Mouse (Mus musculus) kidney, embryonic 15.5 days (tissue): ENCODE measurements around the gene Lce1f. TPM values are rescaled to one million over a fixed set of nuclear protein-coding genes. Genes with fewer than 3 reads are reported as not detected.
"Not testable (repeated sequence)": the region's sequence is repeated elsewhere in the genome, so short reads cannot be mapped to it uniquely, and the experiment has no call there.

Experiments used
- ATAC-seq: fragments of 200-750 bp; cut with Nextera tagmentation; replicated peaks from 2 replicates; pipeline ENCODE4 v1.8.0; 2017; ENCODE audit warnings: moderate TSS enrichment; ENCODE audit not compliant: low FRiP score
- H3K27ac ChIP-seq: fragments of 300-500 bp; sonication (generic); 2 replicates; pipeline ENCODE4 v1.5.1; 2015; ENCODE audit warnings: mild to moderate bottlenecking, inconsistent platforms
- H3K27me3 ChIP-seq: fragments of 300-500 bp; sonication (generic); 2 replicates; pipeline ENCODE4 v1.6.1; 2015; ENCODE audit warnings: inconsistent platforms
- H3K36me3 ChIP-seq: fragments of 300-500 bp; sonication (generic); 2 replicates; pipeline ENCODE4 v1.6.1; 2015; ENCODE audit warnings: inconsistent platforms
- H3K4me1 ChIP-seq: fragments of 300-500 bp; sonication (generic); 2 replicates; pipeline ENCODE4 v1.6.1; 2015; ENCODE audit warnings: inconsistent platforms
- H3K4me2 ChIP-seq: fragments of 300-500 bp; sonication (generic); 2 replicates; pipeline ENCODE4 v1.6.1; 2015; ENCODE audit warnings: moderate library complexity, mild to moderate bottlenecking, inconsistent platforms
- H3K4me3 ChIP-seq: fragments of 300-500 bp; sonication (generic); replicated peaks from 2 replicates; pipeline ENCODE4 v1.5.1; 2015; ENCODE audit warnings: mild to moderate bottlenecking, inconsistent platforms
- H3K9ac ChIP-seq: fragments of 300-500 bp; sonication (generic); 2 replicates; pipeline ENCODE4 v1.6.1; 2015; ENCODE audit warnings: mild to moderate bottlenecking, inconsistent platforms
- H3K9me3 ChIP-seq: fragments of 300-500 bp; sonication (generic); replicated peaks from 2 replicates; pipeline ENCODE4 v1.6.1; 2016; ENCODE audit warnings: inconsistent platforms
- WGBS: fragments of 180-500 bp; shearing (Covaris S2); methylation state at CpG from one replicate; pipeline ENCODE4 v1.1.7; 2015; ENCODE audit warnings: mixed read lengths; 5-methylcytosine and 5-hydroxymethylcytosine counted together
- polyA plus RNA-seq: library from polyadenylated mRNA; unstranded; fragments of >200 nt; fragmentation: Nextera tagmentation; extraction: Ambion mirVana; gene quantifications from 2 replicates; pipeline ENCODE4 v1.2.1, GENCODE M21; 2015

The Lce1f gene
- polyA plus RNA-seq = not detected in 2 replicates

GRCm38 (mm10) chr3:92720250-92720649 lies at the start of gene Lce1f:
TSS of gene Lce1f (minus strand) at chr3:92720350.
- WGBS = 79% methylated on average over 3 of the region's 3 CpGs
- Histone ChIP-seq H3K9ac (no peak within 1 kb of the TSS), H3K4me3 (no peak within 1 kb of the TSS), H3K27ac (no peak within 1 kb of the TSS), H3K36me3 (no peaks in the 10 kb centered on the region), H3K4me1 (no peaks in the 10 kb centered on the region), H3K9me3 (no peaks in the 10 kb centered on the region), H3K4me2 (no peak within 1 kb of the TSS), H3K27me3 (no peaks in the 10 kb centered on the region)
- ATAC-seq = no peak

- no peak for ATAC-seq
- WGBS = 89% methylated on average over 1 of the region's 1 CpGs
- H3K9me3 ChIP-seq = no peaks in the 10 kb centered on the region
Observed at GRCm38 (mm10) chr3:92764965-92765364, 44.8 kb upstream of the Lce1f start, which contains the start of gene Lce1h. TSS of gene Lce1h (minus strand) at chr3:92765065.

GRCm38 (mm10) chr3:92753197-92753596 lies 33.0 kb upstream of the Lce1f start:
- no peaks in the 10 kb centered on the region for H3K9me3 ChIP-seq
- no peak overlapping the region for H3K4me3 ChIP-seq
- H3K4me2 ChIP-seq = no peak overlapping the region
- no peaks in the 10 kb centered on the region for H3K4me1 ChIP-seq
- WGBS = 46% methylated on average over 3 of the region's 3 CpGs
- no peaks in the 10 kb centered on the region for H3K36me3 ChIP-seq
- no peak overlapping the region for H3K9ac ChIP-seq
- ATAC-seq = no peak
- H3K27ac ChIP-seq = no peak overlapping the region
- no peaks in the 10 kb centered on the region for H3K27me3 ChIP-seq

More at GRCm38 (mm10) chr3:92764965-92765364, 44.8 kb upstream of the Lce1f start, which contains the start of gene Lce1h:
- Histone ChIP-seq H3K27ac (no peak within 1 kb of the TSS), H3K4me1 (no peaks in the 10 kb centered on the region), H3K27me3 (no peaks in the 10 kb centered on the region), H3K4me3 (no peak within 1 kb of the TSS), H3K36me3 (no peaks in the 10 kb centered on the region), H3K4me2 (no peak within 1 kb of the TSS), H3K9ac (no peak within 1 kb of the TSS)

GRCm38 (mm10) chr3:92752238-92752637 lies 32.1 kb upstream of the Lce1f start, which contains the start of gene Lce1g:
TSS of gene Lce1g (minus strand) at chr3:92752338.
- 84% methylated on average over 1 of the region's 1 CpGs for WGBS
- no peak for ATAC-seq
- Histone ChIP-seq H3K4me2 (no peak within 1 kb of the TSS), H3K27me3 (no peaks in the 10 kb centered on the region), H3K36me3 (no peaks in the 10 kb centered on the region), H3K4me3 (no peak within 1 kb of the TSS), H3K9ac (no peak within 1 kb of the TSS), H3K27ac (no peak within 1 kb of the TSS), H3K4me1 (no peaks in the 10 kb centered on the region), H3K9me3 (no peaks in the 10 kb centered on the region)

DNA sequence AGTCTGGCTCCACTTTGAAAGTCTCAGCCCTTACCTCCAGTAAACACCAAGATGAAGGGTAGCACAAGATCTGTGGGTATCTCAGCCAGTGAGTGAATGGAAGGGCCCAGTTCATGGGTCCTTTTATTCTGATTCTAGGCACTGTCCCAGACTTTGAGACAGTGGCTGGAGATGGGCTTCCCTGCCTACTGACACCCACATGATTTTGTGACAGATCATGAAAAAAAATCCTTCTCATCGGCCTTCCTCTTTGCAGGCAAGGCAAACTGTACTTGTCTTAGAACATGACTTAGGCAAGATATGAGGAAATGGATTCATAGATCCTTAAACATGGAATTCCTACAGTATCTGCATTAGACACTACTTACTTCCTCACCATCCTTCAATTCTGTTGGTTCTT lies 18.8 kb upstream of the Lce1f start, which contains the start of gene Gm38119:
Gm38119 (minus strand) TSS at position 101 of the 400 bp plus-strand sequence.
- no peaks in the 10 kb centered on the region for H3K36me3 ChIP-seq
- WGBS = 76% methylated on average over 1 of the region's 1 CpGs
- H3K27me3 ChIP-seq = no peaks in the 10 kb centered on the region
- H3K27ac ChIP-seq = no peak within 1 kb of the TSS
- no peak within 1 kb of the TSS for H3K9ac ChIP-seq
- no peaks in the 10 kb centered on the region for H3K9me3 ChIP-seq
- no peaks in the 10 kb centered on the region for H3K4me1 ChIP-seq
- H3K4me3 ChIP-seq = no peak within 1 kb of the TSS
- no peak within 1 kb of the TSS for H3K4me2 ChIP-seq
- ATAC-seq = no peak

GRCm38 (mm10) chr3:92722631-92723030 lies 2.5 kb upstream of the Lce1f start:
- Histone ChIP-seq H3K27ac (no peak overlapping the region), H3K27me3 (no peaks in the 10 kb centered on the region), H3K4me3 (no peak overlapping the region), H3K36me3 (no peaks in the 10 kb centered on the region), H3K9me3 (no peaks in the 10 kb centered on the region), H3K9ac (no peak overlapping the region), H3K4me2 (no peak overlapping the region), H3K4me1 (no peaks in the 10 kb centered on the region)
- WGBS = 77% methylated on average over 5 of the region's 5 CpGs
- no peak for ATAC-seq

DNA sequence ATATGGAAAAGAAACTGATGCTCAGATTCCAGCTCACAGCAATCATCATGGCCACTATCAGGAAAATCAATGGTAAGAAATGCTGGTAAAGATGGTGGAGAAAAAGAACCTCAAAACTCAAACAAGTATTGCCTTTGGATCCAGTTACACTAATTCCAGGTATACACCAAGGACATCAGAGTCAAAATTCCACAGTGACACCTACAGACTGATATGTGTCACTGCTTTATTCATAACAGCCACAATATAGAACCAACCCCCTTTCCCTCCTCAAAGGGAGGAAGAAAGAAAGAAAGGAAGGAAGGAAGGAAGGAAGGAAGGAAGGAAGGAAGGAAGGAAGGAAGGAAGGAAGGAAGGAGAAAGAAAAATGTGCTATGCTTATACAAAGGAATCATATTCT lies 5.0 kb downstream of the Lce1f start:
- Histone ChIP-seq H3K9ac (no peak overlapping the region), H3K27me3 (no peaks in the 10 kb centered on the region), H3K4me1 (no peaks in the 10 kb centered on the region), H3K36me3 (no peaks in the 10 kb centered on the region), H3K4me2 (no peak overlapping the region), H3K4me3 (no peak overlapping the region), H3K27ac (no peak overlapping the region), H3K9me3 (no peaks in the 10 kb centered on the region)
- no peak for ATAC-seq

GRCm38 (mm10) chr3:92708974-92709373 lies 11.2 kb downstream of the Lce1f start, which contains the start of gene Lce1e:
TSS of gene Lce1e (minus strand) at chr3:92709074.
- H3K27me3 ChIP-seq = no peaks in the 10 kb centered on the region
- 84% methylated on average over 2 of the region's 2 CpGs for WGBS
- H3K4me2 ChIP-seq = no peak within 1 kb of the TSS
- no peak for ATAC-seq
- no peaks in the 10 kb centered on the region for H3K9me3 ChIP-seq
- H3K27ac ChIP-seq = no peak within 1 kb of the TSS
- no peak within 1 kb of the TSS for H3K4me3 ChIP-seq
- no peaks in the 10 kb centered on the region for H3K36me3 ChIP-seq
- H3K9ac ChIP-seq = no peak within 1 kb of the TSS
- no peaks in the 10 kb centered on the region for H3K4me1 ChIP-seq

- Histone ChIP-seq H3K9ac (no peak overlapping the region), H3K27ac (no peak overlapping the region), H3K4me1 (no peaks in the 10 kb centered on the region), H3K9me3 (no peaks in the 10 kb centered on the region), H3K36me3 (no peaks in the 10 kb centered on the region), H3K27me3 (no peaks in the 10 kb centered on the region), H3K4me2 (no peak overlapping the region), H3K4me3 (no peak overlapping the region)
- 17% methylated on average over 1 of the region's 1 CpGs for WGBS
- ATAC-seq = no peak
Observed at GRCm38 (mm10) chr3:92694613-92695012, 25.5 kb downstream of the Lce1f start.

GRCm38 (mm10) chr3:92691688-92692087 lies 28.5 kb downstream of the Lce1f start:
- Histone ChIP-seq H3K4me1 (no peaks in the 10 kb centered on the region), H3K9ac (no peak overlapping the region), H3K27ac (no peak overlapping the region), H3K4me2 (no peak overlapping the region), H3K4me3 (no peak overlapping the region), H3K27me3 (no peaks in the 10 kb centered on the region), H3K36me3 (no peaks in the 10 kb centered on the region), H3K9me3 (no peaks in the 10 kb centered on the region)
- ATAC-seq = no peak

DNA sequence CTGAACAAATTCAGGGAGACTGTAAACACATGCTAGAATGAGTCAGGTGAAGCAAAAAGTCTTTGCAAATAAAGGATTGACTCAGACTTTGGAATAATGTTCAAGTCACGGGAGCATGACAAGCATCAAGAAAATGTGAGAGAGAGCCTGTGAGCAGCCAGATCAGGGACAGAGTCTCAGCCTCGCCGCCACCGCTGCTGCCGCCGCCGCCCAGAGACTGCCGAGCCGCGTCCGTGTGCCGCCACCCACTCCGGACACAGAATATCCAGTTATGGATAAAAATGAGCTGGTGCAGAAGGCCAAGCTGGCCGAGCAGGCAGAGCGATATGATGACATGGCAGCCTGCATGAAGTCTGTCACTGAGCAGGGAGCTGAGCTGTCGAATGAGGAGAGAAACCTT lies 31.0 kb downstream of the Lce1f start:
- not testable (repeated sequence) for H3K4me1 ChIP-seq, H3K9ac ChIP-seq, H3K9me3 ChIP-seq, H3K36me3 ChIP-seq, H3K27me3 ChIP-seq, H3K4me2 ChIP-seq, H3K27ac ChIP-seq, ATAC-seq, H3K4me3 ChIP-seq
- 77% methylated on average over 16 of the region's 16 CpGs for WGBS

DNA sequence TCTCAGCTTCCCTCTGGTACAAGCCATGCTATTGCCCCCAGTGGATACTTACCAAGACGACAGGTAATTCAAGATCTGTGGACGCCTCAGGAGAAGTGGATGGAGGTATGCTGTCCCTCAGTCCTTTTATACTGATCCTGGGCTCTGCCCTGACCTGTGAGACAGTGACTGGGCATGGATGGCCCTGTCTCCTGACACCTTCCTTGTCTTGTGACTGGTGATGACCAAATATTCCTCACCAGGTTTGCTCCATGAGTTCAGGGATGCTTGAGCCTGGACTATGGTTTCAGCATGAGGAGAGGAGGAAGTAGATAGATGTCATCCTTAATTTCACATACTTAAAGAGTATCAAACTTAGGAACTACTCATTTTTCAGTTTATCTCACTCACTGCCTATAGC lies 33.0 kb downstream of the Lce1f start, which contains the start of gene Lce1d:
Lce1d (minus strand) TSS at position 101 of the 400 bp plus-strand sequence.
- no peak within 1 kb of the TSS for H3K9ac ChIP-seq
- WGBS = 55% methylated on average over 2 of the region's 2 CpGs
- no peaks in the 10 kb centered on the region for H3K4me1 ChIP-seq
- ATAC-seq = no peak
- no peaks in the 10 kb centered on the region for H3K36me3 ChIP-seq
- no peak within 1 kb of the TSS for H3K4me2 ChIP-seq
- H3K4me3 ChIP-seq = no peak within 1 kb of the TSS
- H3K27ac ChIP-seq = no peak within 1 kb of the TSS
- H3K9me3 ChIP-seq = no peaks in the 10 kb centered on the region
- no peaks in the 10 kb centered on the region for H3K27me3 ChIP-seq

- H3K4me1 ChIP-seq = no peaks in the 10 kb centered on the region
- no peak within 1 kb of the TSS for H3K4me2 ChIP-seq
- no peaks in the 10 kb centered on the region for H3K36me3 ChIP-seq
- 87% methylated on average over 4 of the region's 4 CpGs for WGBS
- ATAC-seq = no peak
- H3K27ac ChIP-seq = no peak within 1 kb of the TSS
- H3K9me3 ChIP-seq = no peaks in the 10 kb centered on the region
- no peak within 1 kb of the TSS for H3K4me3 ChIP-seq
- H3K27me3 ChIP-seq = no peaks in the 10 kb centered on the region
- no peak within 1 kb of the TSS for H3K9ac ChIP-seq
Observed at GRCm38 (mm10) chr3:92678947-92679346, 41.2 kb downstream of the Lce1f start, which contains the start of gene Lce1c. TSS of gene Lce1c (plus strand) at chr3:92679247.
